Mouse (Mus musculus) gonadal fat pad, adult 2 months (tissue): ENCODE measurements around the gene Syt5. TPM values are rescaled to one million over a fixed set of nuclear protein-coding genes. Genes with fewer than 3 reads are reported as not detected.

ENCODE experiments used
- DNase-seq: peaks from one replicate; pipeline ENCODE4 v3.0.0-alpha.2; 2012; ENCODE audit warnings: low read depth
- polyA plus RNA-seq: library from polyadenylated mRNA; depleted of rRNA; stranded (reverse); fragments of >200 nt; gene quantifications from 2 replicates; pipeline ENCODE4 v1.2.3, GENCODE M21; 2012

The Syt5 gene
- polyA plus RNA-seq, 1 experiment: 0.09 TPM

GRCm38 (mm10) chr7:4523205-4524130 lies 23.9 kb downstream of the Syt5 start:
- DNase-seq: no peak

- DNase-seq: no peak
Measured at GRCm38 (mm10) chr7:4522292-4522691, 25.0 kb downstream of the Syt5 start.

GRCm38 (mm10) chr7:4521231-4522003 lies 25.9 kb downstream of the Syt5 start:
- DNase-seq: no peak

GRCm38 (mm10) chr7:4518487-4518886 lies 28.9 kb downstream of the Syt5 start:
- DNase-seq: no peak

GRCm38 (mm10) chr7:4516332-4517050 lies 30.9 kb downstream of the Syt5 start, which contains the start of gene Tnnt1:
Tnnt1 (minus strand) TSS chr7:4516382.
- no peak for DNase-seq

- DNase-seq: no peak
Measured at GRCm38 (mm10) chr7:4515853-4516252, 31.5 kb downstream of the Syt5 start.

- DNase-seq: no peak
Measured at GRCm38 (mm10) chr7:4513829-4514712, 33.3 kb downstream of the Syt5 start.

GRCm38 (mm10) chr7:4513236-4513635 lies 34.1 kb downstream of the Syt5 start:
- DNase-seq: no peak

GRCm38 (mm10) chr7:4511489-4512224 lies 35.7 kb downstream of the Syt5 start:
- DNase-seq: no peak

- no peak for DNase-seq
Measured at GRCm38 (mm10) chr7:4509863-4510608, 37.3 kb downstream of the Syt5 start.

- DNase-seq: no peak
Measured at GRCm38 (mm10) chr7:4508739-4509116, 38.6 kb downstream of the Syt5 start.

GRCm38 (mm10) chr7:4508062-4508738 lies 39.1 kb downstream of the Syt5 start:
- DNase-seq: no peak

GRCm38 (mm10) chr7:4507220-4507619 lies 40.1 kb downstream of the Syt5 start:
- DNase-seq: no peak

- DNase-seq: no peak
Measured at GRCm38 (mm10) chr7:4504646-4505435, 42.5 kb downstream of the Syt5 start.

GRCm38 (mm10) chr7:4503858-4504257 lies 43.5 kb downstream of the Syt5 start:
- no peak for DNase-seq

- DNase-seq: no peak
Measured at GRCm38 (mm10) chr7:4503100-4503499, 44.2 kb downstream of the Syt5 start.

- DNase-seq: no peak
Measured at GRCm38 (mm10) chr7:4502421-4503090, 44.8 kb downstream of the Syt5 start.
